10 mouse cellular contexts compared by ENCODE assay signal in the genomic region with DNA sequence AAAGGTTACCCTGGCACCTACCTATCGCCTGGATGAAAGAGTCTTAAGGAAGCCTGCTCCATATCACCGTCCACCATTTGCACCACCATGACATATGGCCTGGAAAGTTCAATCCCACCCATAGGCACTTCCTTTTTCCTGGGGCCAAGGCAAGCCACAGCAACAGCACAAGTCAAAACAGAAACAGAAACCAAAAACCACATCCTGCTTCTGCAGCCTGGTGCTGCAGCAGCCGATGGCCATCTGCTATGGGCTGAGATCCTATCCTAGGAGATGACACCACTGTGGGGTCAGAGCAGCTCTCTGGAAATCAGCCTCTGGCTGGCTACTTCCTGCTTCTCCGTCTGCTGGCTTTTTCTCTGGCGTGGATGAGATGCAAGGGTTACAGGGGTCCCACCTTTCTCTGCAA. TPM values are rescaled to one million over a fixed set of nuclear protein-coding genes. Genes with fewer than 3 reads are reported as not detected.
DNase-seq lines count a peak whose midpoint lies in the region; ATAC-seq and TF ChIP-seq lines count a peak whose summit lies in the region.
"Had no signal": no experiment of that assay in that cellular context is flagged by ENCODE, and none has a peak within 500 bp of the region (broad histone marks: within the 10 kb centered on the region; RNA-seq: fewer than 3 reads in every experiment).

No protein-coding gene starts in this region.

- H3K4me3 ChIP-seq in heart, embryonic 10.5 days, result 0 out of 2 replicates have a peak overlapping the region, but pooled peaks have one; percentile 3
- peak overlapping the region; percentile 17 to 38; a peak in 3 of 4 replicates for H3K4me3 ChIP-seq in liver, embryonic 14.5 days (ENCODE audit: insufficient read depth in 1 of 2, low read depth in 2 of 2, low read length in 2 of 2)
- no peak overlapping the region for H3K4me3 ChIP-seq in forebrain, embryonic 10.5 days
- no peak overlapping the region for H3K4me3 ChIP-seq in midbrain, embryonic 16.5 days (ENCODE audit: low read depth, low read length)
- H3K4me3 ChIP-seq: embryonic facial prominence, embryonic 15.5 days; neural tube, embryonic 12.5 days had no signal

- WGBS in heart, embryonic 10.5 days, result 64% methylated on average over 5 of the region's 5 CpGs
- 20% methylated on average over 5 of the region's 5 CpGs for WGBS in liver, embryonic 14.5 days (ENCODE audit: insufficient replicate concordance)
- 80% methylated on average over 5 of the region's 5 CpGs for WGBS in forebrain, embryonic 10.5 days
- 94% methylated on average over 5 of the region's 5 CpGs for WGBS in midbrain, embryonic 16.5 days

- TF ChIP-seq EP300 in liver, embryonic 14.5 days (IDR thresholded peaks at IDR 0.05; ENCODE audit: low read depth), result no peak

- no peak overlapping the region for H3K27ac ChIP-seq in heart, embryonic 10.5 days
- no peak overlapping the region for H3K27ac ChIP-seq in liver, embryonic 14.5 days
- H3K27ac ChIP-seq in forebrain, embryonic 10.5 days, result no peak overlapping the region
- H3K27ac ChIP-seq in midbrain, embryonic 16.5 days (ENCODE audit: low read length), result no peak overlapping the region
- H3K27ac ChIP-seq: embryonic facial prominence, embryonic 15.5 days; neural tube, embryonic 12.5 days had no signal

- DNase-seq in 3T3-L1 (ENCODE audit: low read depth, low spot score), result peak; percentile 50
- DNase-seq in heart, embryonic 10.5 days (ENCODE audit: low spot score), result no peak
- DNase-seq in liver, embryonic 14.5 days (ENCODE audit: low read depth in 3 of 3, low spot score in 3 of 3), result peak in 2 of 3 experiments; percentile 7 to 22
- DNase-seq in spleen, adult 18-20 months, result peak; percentile 52 to 57
- DNase-seq in forebrain, embryonic 10.5 days (ENCODE audit: extremely low spot score, low spot score), result no peak
- DNase-seq in Muller cell, postnatal 12 days (ENCODE audit: inconsistent ontology term), result no peak

- peaks cover 4% of the 10 kb centered on the region; the same call in 1 of the 2 replicates for H3K27me3 ChIP-seq in heart, embryonic 10.5 days (ENCODE audit: insufficient read depth, poor library complexity, severe bottlenecking)
- H3K27me3 ChIP-seq in liver, embryonic 14.5 days (ENCODE audit: control insufficient read depth, insufficient read depth, low read length), result no peaks in the 10 kb centered on the region
- no peaks in the 10 kb centered on the region for H3K27me3 ChIP-seq in forebrain, embryonic 10.5 days (ENCODE audit: poor library complexity, severe bottlenecking)
- no peaks in the 10 kb centered on the region for H3K27me3 ChIP-seq in midbrain, embryonic 16.5 days (ENCODE audit: control insufficient read depth, insufficient read depth, low read depth, low read length)
- H3K27me3 ChIP-seq: embryonic facial prominence, embryonic 15.5 days; neural tube, embryonic 12.5 days had no signal

- peak; percentile 95 for ATAC-seq in CD4-positive, CD25-positive, alpha-beta regulatory T cell, adult 4 months
- ATAC-seq in liver, embryonic 14.5 days (ENCODE audit: insufficient read depth), result peak; percentile 50
- no peak for ATAC-seq in midbrain, embryonic 16.5 days

- peaks cover 4% of the 10 kb centered on the region; the same call in 1 of the 2 replicates for H3K4me1 ChIP-seq in heart, embryonic 10.5 days
- H3K4me1 ChIP-seq in liver, embryonic 14.5 days (replicated peaks; ENCODE audit: control insufficient read depth in 2 of 2, insufficient read depth in 2 of 2, low read length in 1 of 2), result peaks cover 0 to 22% of the 10 kb centered on the region in 2 experiments; a peak in 2 of 4 replicates
- no peaks in the 10 kb centered on the region for H3K4me1 ChIP-seq in forebrain, embryonic 10.5 days
- H3K4me1 ChIP-seq in midbrain, embryonic 16.5 days (ENCODE audit: control insufficient read depth, insufficient read depth, low read length), result peaks cover 7% of the 10 kb centered on the region
- H3K4me1 ChIP-seq: neural tube, embryonic 12.5 days had no signal

- no peak overlapping the region for H3K9ac ChIP-seq in liver, embryonic 14.5 days (replicated peaks)
- H3K9ac ChIP-seq in midbrain, embryonic 16.5 days (ENCODE audit: low read depth, low read length), result no peak overlapping the region
- H3K9ac ChIP-seq: embryonic facial prominence, embryonic 15.5 days; neural tube, embryonic 12.5 days had no signal

- no peaks in the 10 kb centered on the region for H3K9me3 ChIP-seq in heart, embryonic 10.5 days
- no peaks in the 10 kb centered on the region for H3K9me3 ChIP-seq in liver, embryonic 14.5 days (ENCODE audit: control insufficient read depth, low read length)
- no peaks in the 10 kb centered on the region for H3K9me3 ChIP-seq in forebrain, embryonic 10.5 days
- no peaks in the 10 kb centered on the region for H3K9me3 ChIP-seq in midbrain, embryonic 16.5 days (replicated peaks; ENCODE audit: control insufficient read depth, low read length, poor library complexity, severe bottlenecking)
- H3K9me3 ChIP-seq: embryonic facial prominence, embryonic 15.5 days; neural tube, embryonic 12.5 days had no signal

- peak overlapping the region; percentile 45 for H3K4me2 ChIP-seq in liver, embryonic 14.5 days (ENCODE audit: low read depth)
- no peak overlapping the region for H3K4me2 ChIP-seq in midbrain, embryonic 16.5 days (ENCODE audit: low read length)
- H3K4me2 ChIP-seq: embryonic facial prominence, embryonic 15.5 days; neural tube, embryonic 12.5 days had no signal

- no peak for TF ChIP-seq CTCF in liver, embryonic 14.5 days (IDR thresholded peaks at IDR 0.05; ENCODE audit: low read depth)

- H3K36me3 ChIP-seq in heart, embryonic 10.5 days, result no peaks in the 10 kb centered on the region
- H3K36me3 ChIP-seq in liver, embryonic 14.5 days (replicated peaks; ENCODE audit: control insufficient read depth, insufficient read depth, low read depth), result no peaks in the 10 kb centered on the region
- H3K36me3 ChIP-seq in forebrain, embryonic 10.5 days (replicated peaks), result no peaks in the 10 kb centered on the region
- H3K36me3 ChIP-seq in midbrain, embryonic 16.5 days (ENCODE audit: control insufficient read depth, insufficient read depth, low read length), result peaks cover 9% of the 10 kb centered on the region; the same call in 1 of the 2 replicates
- H3K36me3 ChIP-seq: embryonic facial prominence, embryonic 15.5 days; neural tube, embryonic 12.5 days had no signal

RNA-seq across cellular contexts. Expression of a gene that starts 26.7 kb away (rescaled TPM):
- polyA plus RNA-seq in CD4-positive, CD25-positive, alpha-beta regulatory T cell, adult 4 months (2017; shearing (Covaris generic)), result 10 to 100 TPM; 33.4 to 52.5 TPM
- polyA plus RNA-seq in heart, embryonic 10.5 days (2016; fragmentation: Nextera tagmentation; extraction: Ambion mirVana), result 1.7 and 2.3 TPM in 2 replicates
- polyA plus RNA-seq in liver, embryonic 14.5 days (2012; rRNA removed), result 2.0 and 2.4 TPM in 2 replicates
- 2.0 and 2.7 TPM in 2 replicates for polyA plus RNA-seq in liver, embryonic 14.5 days (2014; fragmentation: Nextera tagmentation; extraction: Ambion mirVana)
- polyA plus RNA-seq in forebrain, embryonic 10.5 days (2016; fragmentation: Nextera tagmentation; extraction: Ambion mirVana), result 3.2 and 5.0 TPM in 2 replicates
- 74.7 and 79.8 TPM in 2 replicates for polyA plus RNA-seq in midbrain, embryonic 16.5 days (2015; fragmentation: Nextera tagmentation; extraction: Ambion mirVana)

RNA-seq across cellular contexts. Expression of a gene that starts 48.3 kb away (rescaled TPM):
- polyA plus RNA-seq in CD4-positive, CD25-positive, alpha-beta regulatory T cell, adult 4 months (2017; shearing (Covaris generic)), result under 1 TPM in 1 of 2 experiments, not detected in 1; 0.12 TPM
- polyA plus RNA-seq in heart, embryonic 10.5 days (2016; fragmentation: Nextera tagmentation; extraction: Ambion mirVana), result 5.0 and 5.8 TPM in 2 replicates
- polyA plus RNA-seq in liver, embryonic 14.5 days (2012; rRNA removed), result 0.14 and 0.15 TPM in 2 replicates
- 0.05 TPM in 1 of 2 replicates, not detected in the other for polyA plus RNA-seq in liver, embryonic 14.5 days (2014; fragmentation: Nextera tagmentation; extraction: Ambion mirVana)
- 6.3 and 6.6 TPM in 2 replicates for polyA plus RNA-seq in forebrain, embryonic 10.5 days (2016; fragmentation: Nextera tagmentation; extraction: Ambion mirVana)
- polyA plus RNA-seq in midbrain, embryonic 16.5 days (2015; fragmentation: Nextera tagmentation; extraction: Ambion mirVana), result 2.0 and 2.5 TPM in 2 replicates

Comparison
In these comparisons a context has a peak if more than half of its experiments do, and no peak if none do; other contexts are left out.
1. DNase-seq: peak in 3T3-L1 (single experiment), liver, embryonic 14.5 days (2 of 3) and spleen, adult 18-20 months (2 of 2); none in heart, embryonic 10.5 days (single experiment), forebrain, embryonic 10.5 days (single experiment) and Muller cell, postnatal 12 days (single experiment).
2. H3K4me3 ChIP-seq: peak in heart, embryonic 10.5 days (single experiment) and liver, embryonic 14.5 days (2 of 2); none in forebrain, embryonic 10.5 days (single experiment) and midbrain, embryonic 16.5 days (single experiment).